Mouse (Mus musculus) embryonic facial prominence, embryonic 12.5 days (tissue): ENCODE measurements at regions not wholly inside any gene's neighbourhood (a gene's known extent, or its start where the extent isn't known, plus 50 kb on each side); places are given as distances from the start of the nearest gene placed in this dataset.
"Not testable (repeated sequence)": the region's sequence is repeated elsewhere in the genome, so short reads cannot be mapped to it uniquely, and the experiment has no call there.

Experiments
- ATAC-seq: fragments of 200-750 bp; cut with Nextera tagmentation; 2 replicates; pipeline ENCODE4 v1.8.0; 2017; ENCODE audit not compliant: insufficient number of reproducible peaks, insufficient read depth, low FRiP score, low TSS enrichment
- H3K27ac ChIP-seq: fragments of 300-500 bp; sonication (generic); 2 replicates; pipeline ENCODE4 v1.5.1; 2016; ENCODE audit warnings: mild to moderate bottlenecking
- H3K27me3 ChIP-seq: fragments of 300-500 bp; sonication (generic); 2 replicates; pipeline ENCODE4 v1.6.1; 2016; ENCODE audit warnings: mild to moderate bottlenecking, moderate library complexity
- H3K36me3 ChIP-seq: fragments of 300-500 bp; sonication (generic); 2 replicates; pipeline ENCODE4 v1.6.1; 2016; ENCODE audit warnings: mild to moderate bottlenecking
- H3K4me1 ChIP-seq: fragments of 300-500 bp; sonication (generic); 2 replicates; pipeline ENCODE4 v1.6.1; 2016
- H3K4me2 ChIP-seq: fragments of 300-500 bp; sonication (generic); replicated peaks from 2 replicates; pipeline ENCODE4 v1.6.1; 2016; ENCODE audit warnings: mild to moderate bottlenecking, moderate library complexity
- H3K4me3 ChIP-seq: fragments of 300-500 bp; sonication (generic); 2 replicates; pipeline ENCODE4 v1.5.1; 2016; ENCODE audit warnings: mild to moderate bottlenecking
- H3K9ac ChIP-seq: fragments of 300-500 bp; sonication (generic); 2 replicates; pipeline ENCODE4 v1.6.1; 2016; ENCODE audit warnings: mild to moderate bottlenecking, moderate library complexity
- H3K9me3 ChIP-seq: fragments of 300-500 bp; sonication (generic); 2 replicates; pipeline ENCODE4 v1.6.1; 2016; ENCODE audit warnings: mild to moderate bottlenecking, moderate library complexity
- WGBS: fragments of 180-500 bp; shearing (Covaris S2); methylation state at CpG from one replicate; pipeline ENCODE4 v1.1.7; 2016; 5-methylcytosine and 5-hydroxymethylcytosine counted together

- no peaks in the 10 kb centered on the region for H3K36me3 ChIP-seq
- no peak overlapping the region for H3K27ac ChIP-seq
- 73% methylated on average over 6 of the region's 6 CpGs for WGBS
- no peak overlapping the region for H3K9ac ChIP-seq
- no peaks in the 10 kb centered on the region for H3K4me1 ChIP-seq
- no peak for ATAC-seq
- H3K4me3 ChIP-seq, result no peak overlapping the region
- H3K4me2 ChIP-seq, result no peak overlapping the region
- no peaks in the 10 kb centered on the region for H3K27me3 ChIP-seq
- H3K9me3 ChIP-seq, result no peaks in the 10 kb centered on the region
Observed at GRCm38 (mm10) chr16:55504796-55505413, 207.1 kb upstream of the Zpld1 start.

DNA sequence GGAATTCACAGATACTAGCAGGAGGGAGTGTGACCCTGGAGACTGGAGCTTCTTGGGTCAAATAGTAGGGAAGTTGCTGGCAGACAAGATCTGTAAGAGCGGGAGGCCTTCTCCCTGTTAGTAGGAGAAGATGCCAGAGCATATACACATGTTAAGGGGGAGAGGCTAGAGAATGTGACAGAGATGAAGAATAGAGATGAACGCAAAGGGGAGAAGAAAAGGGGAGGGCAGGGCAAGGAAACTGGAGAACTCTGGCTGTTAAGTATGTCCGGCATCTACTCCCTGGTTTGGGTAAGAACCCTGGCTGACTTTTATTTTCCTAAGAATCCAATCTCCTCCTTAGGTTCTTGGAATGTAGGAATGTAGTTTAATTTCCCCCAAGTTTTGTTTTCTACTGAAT lies 206.5 kb upstream of the Zpld1 start:
- Histone ChIP-seq H3K9ac (no peak overlapping the region), H3K27ac (no peak overlapping the region), H3K4me1 (no peaks in the 10 kb centered on the region), H3K4me2 (no peak overlapping the region), H3K36me3 (no peaks in the 10 kb centered on the region), H3K9me3 (no peaks in the 10 kb centered on the region), H3K4me3 (no peak overlapping the region), H3K27me3 (no peaks in the 10 kb centered on the region)
- ATAC-seq, result no peak
- 65% methylated on average over 3 of the region's 3 CpGs for WGBS

- ATAC-seq, result no peak
- H3K27me3 ChIP-seq, result no peaks in the 10 kb centered on the region
- H3K9ac ChIP-seq, result no peak overlapping the region
- H3K36me3 ChIP-seq, result no peaks in the 10 kb centered on the region
- H3K4me3 ChIP-seq, result no peak overlapping the region
- no peak overlapping the region for H3K27ac ChIP-seq
- no peaks in the 10 kb centered on the region for H3K9me3 ChIP-seq
- no peak overlapping the region for H3K4me2 ChIP-seq
- no peaks in the 10 kb centered on the region for H3K4me1 ChIP-seq
Observed at GRCm38 (mm10) chr16:55503273-55503672, 205.5 kb upstream of the Zpld1 start.

GRCm38 (mm10) chr16:55499831-55500230 lies 202.0 kb upstream of the Zpld1 start:
- not testable (repeated sequence) for H3K4me1 ChIP-seq, ATAC-seq, H3K4me3 ChIP-seq, H3K9ac ChIP-seq, H3K27me3 ChIP-seq, H3K36me3 ChIP-seq, H3K4me2 ChIP-seq, H3K9me3 ChIP-seq, H3K27ac ChIP-seq

GRCm38 (mm10) chr16:55495051-55495450 lies 197.3 kb upstream of the Zpld1 start:
- 84% methylated on average over 10 of the region's 10 CpGs for whole genome bisulfite sequencing
- no peak overlapping the region for H3K4me3 ChIP-seq
- H3K36me3 ChIP-seq, result no peaks in the 10 kb centered on the region
- H3K4me1 ChIP-seq, result no peaks in the 10 kb centered on the region
- no peak overlapping the region for H3K9ac ChIP-seq
- no peak overlapping the region for H3K27ac ChIP-seq
- no peaks in the 10 kb centered on the region for H3K9me3 ChIP-seq
- H3K27me3 ChIP-seq, result no peaks in the 10 kb centered on the region
- ATAC-seq, result no peak
- H3K4me2 ChIP-seq, result no peak overlapping the region

DNA sequence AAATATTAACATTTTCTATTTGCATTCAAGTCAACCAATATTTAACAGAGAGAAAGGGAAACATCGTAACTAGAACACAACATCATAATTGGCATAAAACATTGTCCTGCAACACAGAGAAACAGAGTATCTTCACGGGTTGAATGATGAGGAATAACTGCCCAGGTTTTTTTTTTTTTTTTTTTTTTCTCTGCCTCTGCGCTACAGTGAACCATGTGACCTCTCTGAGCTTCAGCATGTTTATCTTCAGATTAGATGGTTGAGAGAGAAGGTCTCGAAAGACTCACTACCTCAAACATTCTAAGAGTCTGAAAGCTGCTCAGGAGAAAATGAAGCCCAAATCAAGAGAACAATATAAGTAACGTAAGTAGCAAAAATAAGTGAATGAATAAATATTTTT lies 196.4 kb upstream of the Zpld1 start:
- no peak for ATAC-seq
- Histone ChIP-seq H3K27ac (no peak overlapping the region), H3K9me3 (no peaks in the 10 kb centered on the region), H3K4me1 (no peaks in the 10 kb centered on the region), H3K4me3 (no peak overlapping the region), H3K9ac (no peak overlapping the region), H3K27me3 (no peaks in the 10 kb centered on the region), H3K4me2 (no peak overlapping the region), H3K36me3 (no peaks in the 10 kb centered on the region)
- WGBS, result 69% methylated on average over 5 of the region's 5 CpGs

DNA sequence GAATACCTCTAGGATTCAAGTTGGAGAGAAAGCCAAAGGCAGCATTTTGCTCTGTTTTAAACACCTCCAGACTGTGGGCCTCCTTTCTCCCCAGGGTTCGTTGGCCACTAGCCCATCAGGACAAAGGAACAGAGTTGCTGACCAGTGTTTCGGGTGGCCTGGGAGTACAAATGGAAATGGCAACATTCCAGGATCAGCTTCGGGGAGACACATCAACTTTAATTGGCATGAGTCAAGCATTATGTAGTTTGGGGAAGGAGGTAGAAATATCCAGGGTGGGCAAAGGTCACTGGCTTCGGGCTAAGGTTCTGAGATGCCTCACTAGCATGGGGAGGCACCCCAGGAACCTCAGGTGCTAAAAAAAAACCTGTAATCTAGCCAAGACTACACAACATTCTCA lies 194.3 kb upstream of the Zpld1 start:
- no peaks in the 10 kb centered on the region for H3K4me1 ChIP-seq
- H3K9ac ChIP-seq, result no peak overlapping the region
- no peaks in the 10 kb centered on the region for H3K9me3 ChIP-seq
- H3K27me3 ChIP-seq, result no peaks in the 10 kb centered on the region
- no peak for ATAC-seq
- no peak overlapping the region for H3K27ac ChIP-seq
- no peak overlapping the region for H3K4me3 ChIP-seq
- WGBS, result 76% methylated on average over 4 of the region's 4 CpGs
- H3K4me2 ChIP-seq, result no peak overlapping the region
- no peaks in the 10 kb centered on the region for H3K36me3 ChIP-seq

DNA sequence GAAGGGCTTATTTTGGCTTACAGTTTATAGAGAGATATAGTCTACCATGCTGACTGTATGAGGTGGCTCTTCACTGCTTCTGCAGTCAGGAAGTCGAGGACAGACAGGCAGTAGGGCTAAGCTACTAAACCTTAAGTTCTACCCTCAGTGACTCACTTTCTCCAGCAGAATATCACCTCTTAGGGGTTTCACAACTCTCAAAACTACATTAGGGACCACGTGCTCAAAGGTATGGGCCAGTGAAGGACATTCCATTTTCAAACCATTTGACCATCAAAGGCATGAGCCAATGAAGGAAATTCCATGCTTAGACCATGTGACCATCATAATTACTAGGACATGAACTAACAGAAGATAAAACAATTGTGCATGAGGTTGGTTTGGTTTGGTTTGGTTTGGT lies 186.6 kb upstream of the Zpld1 start:
- Histone ChIP-seq H3K4me2 (no peak overlapping the region), H3K4me3 (no peak overlapping the region), H3K36me3 (no peaks in the 10 kb centered on the region), H3K9me3 (no peaks in the 10 kb centered on the region), H3K27ac (no peak overlapping the region), H3K9ac (no peak overlapping the region), H3K27me3 (no peaks in the 10 kb centered on the region), H3K4me1 (no peaks in the 10 kb centered on the region)
- 80% methylated on average over 2 of the region's 2 CpGs for WGBS
- no peak for ATAC-seq

- 79% methylated on average over 11 of the region's 11 CpGs for WGBS
- H3K36me3 ChIP-seq, result no peaks in the 10 kb centered on the region
- no peak overlapping the region for H3K4me3 ChIP-seq
- no peaks in the 10 kb centered on the region for H3K4me1 ChIP-seq
- H3K27me3 ChIP-seq, result no peaks in the 10 kb centered on the region
- ATAC-seq, result no peak
- no peaks in the 10 kb centered on the region for H3K9me3 ChIP-seq
- no peak overlapping the region for H3K9ac ChIP-seq
- H3K4me2 ChIP-seq, result no peak overlapping the region
- no peak overlapping the region for H3K27ac ChIP-seq
Observed at GRCm38 (mm10) chr16:55480745-55481144, 183.0 kb upstream of the Zpld1 start.

DNA sequence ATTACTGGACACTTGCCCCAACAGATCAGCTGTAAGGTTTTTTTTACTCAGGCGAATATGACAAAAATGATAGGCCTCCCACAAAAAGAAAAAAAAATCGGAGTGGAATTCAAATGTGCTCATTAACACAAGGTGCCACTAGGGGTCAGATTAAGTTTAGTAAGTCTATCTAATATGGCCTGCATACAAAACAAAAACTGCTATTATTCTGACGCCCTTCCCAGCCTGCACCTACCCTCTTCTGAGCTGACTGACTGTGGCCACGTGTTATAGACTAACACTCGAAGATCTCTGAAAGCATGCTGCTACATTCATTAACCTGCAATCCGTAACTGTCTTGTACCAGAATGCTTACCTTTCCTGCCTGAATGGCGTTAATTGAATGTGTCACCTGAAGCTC lies 182.5 kb upstream of the Zpld1 start:
- Histone ChIP-seq H3K27ac (no peak overlapping the region), H3K4me3 (no peak overlapping the region), H3K9ac (no peak overlapping the region), H3K4me2 (no peak overlapping the region), H3K36me3 (no peaks in the 10 kb centered on the region), H3K27me3 (no peaks in the 10 kb centered on the region), H3K4me1 (no peaks in the 10 kb centered on the region), H3K9me3 (no peaks in the 10 kb centered on the region)
- no peak for ATAC-seq
- WGBS, result 50% methylated on average over 7 of the region's 7 CpGs

- Histone ChIP-seq H3K9me3 (no peaks in the 10 kb centered on the region), H3K9ac (no peak overlapping the region), H3K27me3 (no peaks in the 10 kb centered on the region), H3K4me1 (no peaks in the 10 kb centered on the region), H3K27ac (no peak overlapping the region), H3K4me3 (no peak overlapping the region), H3K4me2 (no peak overlapping the region), H3K36me3 (no peaks in the 10 kb centered on the region)
- ATAC-seq, result no peak
- whole genome bisulfite sequencing, result 20% methylated on average over 17 of the region's 17 CpGs
Observed at GRCm38 (mm10) chr16:55476544-55477208, 178.9 kb upstream of the Zpld1 start.

DNA sequence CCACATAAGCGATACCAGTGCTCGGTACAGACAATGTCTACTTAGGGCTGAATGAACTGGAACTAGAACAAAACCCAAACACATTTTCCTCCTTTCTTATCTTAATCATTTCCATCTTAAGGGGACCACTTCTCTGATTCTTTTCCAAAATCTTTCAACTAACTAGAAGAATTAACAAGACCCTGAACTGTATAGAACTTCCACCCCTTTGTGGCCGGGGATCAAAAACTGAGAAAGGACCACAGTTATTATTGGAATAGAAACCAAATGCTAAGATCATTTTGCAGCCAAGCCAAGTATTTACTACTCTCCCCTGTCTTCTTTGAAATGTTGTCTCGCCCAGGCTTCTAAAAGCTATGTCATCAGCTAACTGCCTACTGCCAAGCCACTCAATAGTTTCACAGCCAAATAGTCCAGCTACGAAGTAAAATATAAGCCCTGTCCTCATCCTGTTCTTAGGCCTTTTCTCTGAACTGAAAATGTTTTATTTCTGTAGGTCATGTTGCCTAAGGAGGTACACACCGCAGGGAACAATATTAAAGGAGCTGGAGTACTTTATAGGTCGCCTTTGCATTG lies 177.3 kb upstream of the Zpld1 start:
- Histone ChIP-seq H3K27ac (no peak overlapping the region), H3K9me3 (no peaks in the 10 kb centered on the region), H3K4me3 (no peak overlapping the region), H3K36me3 (no peaks in the 10 kb centered on the region), H3K4me2 (no peak overlapping the region), H3K4me1 (no peaks in the 10 kb centered on the region), H3K9ac (no peak overlapping the region), H3K27me3 (no peaks in the 10 kb centered on the region)
- 63% methylated on average over 7 of the region's 7 CpGs for WGBS
- no peak for ATAC-seq
